Mouse (Mus musculus) forebrain, embryonic 11.5 days (tissue): ENCODE measurements around the gene 9130230L23Rik. TPM values are rescaled to one million over a fixed set of nuclear protein-coding genes. Genes with fewer than 3 reads are reported as not detected.

ENCODE experiments used
- ATAC-seq: fragments of 200-750 bp; cut with Nextera tagmentation; replicated peaks from 2 replicates; pipeline ENCODE4 v1.8.0; 2017; ENCODE audit warnings: moderate TSS enrichment; ENCODE audit not compliant: low FRiP score
- DNase-seq: peaks from one replicate; pipeline ENCODE4 v3.0.0-alpha.2; 2017; ENCODE audit warnings: low spot score
- H3K27ac ChIP-seq: fragments of 300-500 bp; sonication (generic); 2 replicates; pipeline ENCODE4 v1.5.1; 2014; ENCODE audit warnings: low read depth, low read length
- H3K27me3 ChIP-seq: fragments of 300-500 bp; sonication (generic); 2 replicates; pipeline ENCODE4 v1.6.1; 2014; ENCODE audit warnings: mild to moderate bottlenecking, low read length, mixed read lengths; ENCODE audit not compliant: control insufficient read depth, insufficient read depth
- H3K36me3 ChIP-seq: fragments of 300-500 bp; sonication (generic); 2 replicates; pipeline ENCODE4 v1.6.1; 2014; ENCODE audit warnings: mild to moderate bottlenecking, low read length, moderate library complexity, mixed read lengths; ENCODE audit not compliant: control insufficient read depth, insufficient read depth
- H3K4me1 ChIP-seq: fragments of 300-500 bp; sonication (generic); replicated peaks from 2 replicates; pipeline ENCODE4 v1.6.1; 2014; ENCODE audit warnings: low read length, mixed read lengths; ENCODE audit not compliant: control insufficient read depth, insufficient read depth
- H3K4me2 ChIP-seq: fragments of 300-500 bp; sonication (generic); 2 replicates; pipeline ENCODE4 v1.6.1; 2014; ENCODE audit warnings: low read depth, mild to moderate bottlenecking, low read length, moderate library complexity, mixed read lengths; ENCODE audit not compliant: severe bottlenecking
- H3K4me3 ChIP-seq: fragments of 300-500 bp; sonication (generic); 2 replicates; pipeline ENCODE4 v1.5.1; 2014; ENCODE audit warnings: low read depth, low read length
- H3K9ac ChIP-seq: fragments of 300-500 bp; sonication (generic); 2 replicates; pipeline ENCODE4 v1.6.1; 2014; ENCODE audit warnings: low read length
- H3K9me3 ChIP-seq: fragments of 300-500 bp; sonication (generic); 2 replicates; pipeline ENCODE4 v1.6.1; 2016; ENCODE audit warnings: low read length, mixed read lengths; ENCODE audit not compliant: control insufficient read depth
- WGBS: fragments of 180-500 bp; shearing (Covaris S2); extraction: QIAGEN DNeasy Blood & Tissue Kit; methylation state at CpG from one replicate; pipeline ENCODE4 v1.1.7; 2014; 5-methylcytosine and 5-hydroxymethylcytosine counted together
- polyA plus RNA-seq: library from polyadenylated mRNA; unstranded; fragments of >200 nt; fragmentation: Nextera tagmentation; extraction: Ambion mirVana; gene quantifications from 2 replicates; pipeline ENCODE4 v1.2.1, GENCODE M21; 2014

Gene 9130230L23Rik
- polyA plus RNA-seq, 1 experiment from 2014 or later = 0.32 TPM

GRCm38 (mm10) chr5:65967091-65967490 is 37.0 kb downstream of the 9130230L23Rik start:
- no peak for DNase-seq
- Histone ChIP-seq H3K4me2 (no peak overlapping the region), H3K36me3 (no peaks in the 10 kb centered on the region), H3K27ac (no peak overlapping the region), H3K9me3 (no peaks in the 10 kb centered on the region), H3K27me3 (no peaks in the 10 kb centered on the region), H3K4me1 (no peaks in the 10 kb centered on the region), H3K4me3 (no peak overlapping the region), H3K9ac (no peak overlapping the region)
- 78% methylated on average over 12 of the region's 12 CpGs for WGBS
- no peak for ATAC-seq

DNA sequence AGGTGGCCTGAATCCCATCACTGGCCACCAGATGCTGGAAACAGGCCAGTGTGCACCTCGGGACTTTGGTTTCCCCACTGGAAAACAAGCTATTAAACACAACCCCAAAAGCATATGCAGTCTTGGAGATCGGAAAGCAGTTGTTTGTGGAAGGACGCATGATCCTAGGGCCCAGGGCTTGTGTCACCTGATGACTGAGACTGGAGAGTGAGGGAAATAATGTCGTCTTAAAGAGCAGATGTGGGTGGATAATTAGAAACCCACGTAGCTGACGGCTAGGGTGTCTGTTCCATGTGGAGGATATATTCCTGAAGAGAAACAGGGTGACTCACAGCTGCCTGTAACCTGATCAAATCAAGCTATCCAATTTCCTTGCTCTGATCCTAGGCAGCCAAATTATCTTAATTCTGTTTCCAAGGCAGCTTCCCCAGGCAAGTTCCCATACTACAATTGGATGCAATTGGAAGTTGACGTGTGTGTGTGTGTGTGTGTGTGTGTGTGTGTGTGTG is 38.3 kb downstream of the 9130230L23Rik start:
- Histone ChIP-seq H3K27ac (no peak overlapping the region), H3K4me1 (no peaks in the 10 kb centered on the region), H3K4me3 (no peak overlapping the region), H3K36me3 (no peaks in the 10 kb centered on the region), H3K27me3 (no peaks in the 10 kb centered on the region), H3K9me3 (no peaks in the 10 kb centered on the region), H3K9ac (no peak overlapping the region), H3K4me2 (no peak overlapping the region)
- ATAC-seq (no peak), DNase-seq (peak; percentile 17)
- WGBS = 76% methylated on average over 7 of the region's 7 CpGs

DNA sequence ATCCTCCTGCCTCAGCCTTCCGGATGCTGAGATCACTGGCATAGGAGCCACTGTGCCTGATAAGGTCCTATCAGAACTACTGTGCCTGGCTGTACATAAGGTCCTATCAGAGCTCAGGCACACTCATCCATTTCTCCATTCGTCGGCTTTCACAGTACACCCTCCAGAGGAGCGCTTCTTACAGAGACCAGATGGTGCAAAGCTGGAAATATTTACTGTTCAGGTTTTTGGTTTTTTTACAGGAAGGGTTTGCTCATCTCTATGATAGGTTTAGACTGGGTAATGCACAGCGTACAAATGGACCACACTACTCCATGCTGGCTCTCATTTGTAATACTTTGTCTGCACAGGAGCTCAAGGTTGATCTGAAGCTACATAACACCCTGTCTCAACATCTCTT is 40.8 kb downstream of the 9130230L23Rik start:
- WGBS = 91% methylated on average over 5 of the region's 5 CpGs
- Histone ChIP-seq H3K36me3 (no peaks in the 10 kb centered on the region), H3K9ac (no peak overlapping the region), H3K4me1 (no peaks in the 10 kb centered on the region), H3K4me2 (no peak overlapping the region), H3K27me3 (no peaks in the 10 kb centered on the region), H3K4me3 (no peak overlapping the region), H3K9me3 (no peaks in the 10 kb centered on the region), H3K27ac (no peak overlapping the region)
- ATAC-seq (no peak), DNase-seq (peak; percentile 19)

DNA sequence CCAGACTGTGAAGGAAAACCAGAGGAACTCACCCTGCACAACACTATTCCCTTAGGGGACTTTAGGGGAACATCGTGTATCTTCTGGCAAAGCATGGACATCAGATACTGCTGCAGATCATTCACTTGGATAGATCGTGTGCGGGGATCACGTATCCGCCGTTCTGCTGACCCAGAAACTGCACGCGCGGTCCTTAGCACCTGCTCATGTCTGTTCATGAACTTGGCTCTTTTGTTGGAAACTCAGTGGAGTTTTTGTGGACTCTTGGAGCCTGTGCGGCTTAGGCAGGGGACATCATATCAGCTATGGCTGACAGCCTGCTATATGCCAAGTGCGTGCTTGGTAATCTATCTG is 43.5 kb downstream of the 9130230L23Rik start:
- H3K36me3 ChIP-seq = no peaks in the 10 kb centered on the region
- no peak overlapping the region for H3K4me2 ChIP-seq
- H3K27ac ChIP-seq = no peak overlapping the region
- DNase-seq (peak; percentile 19), ATAC-seq (no peak)
- H3K9ac ChIP-seq = no peak overlapping the region
- 92% methylated on average over 11 of the region's 11 CpGs for WGBS
- no peak overlapping the region for H3K4me3 ChIP-seq
- no peaks in the 10 kb centered on the region for H3K4me1 ChIP-seq
- no peaks in the 10 kb centered on the region for H3K9me3 ChIP-seq
- no peaks in the 10 kb centered on the region for H3K27me3 ChIP-seq

DNA sequence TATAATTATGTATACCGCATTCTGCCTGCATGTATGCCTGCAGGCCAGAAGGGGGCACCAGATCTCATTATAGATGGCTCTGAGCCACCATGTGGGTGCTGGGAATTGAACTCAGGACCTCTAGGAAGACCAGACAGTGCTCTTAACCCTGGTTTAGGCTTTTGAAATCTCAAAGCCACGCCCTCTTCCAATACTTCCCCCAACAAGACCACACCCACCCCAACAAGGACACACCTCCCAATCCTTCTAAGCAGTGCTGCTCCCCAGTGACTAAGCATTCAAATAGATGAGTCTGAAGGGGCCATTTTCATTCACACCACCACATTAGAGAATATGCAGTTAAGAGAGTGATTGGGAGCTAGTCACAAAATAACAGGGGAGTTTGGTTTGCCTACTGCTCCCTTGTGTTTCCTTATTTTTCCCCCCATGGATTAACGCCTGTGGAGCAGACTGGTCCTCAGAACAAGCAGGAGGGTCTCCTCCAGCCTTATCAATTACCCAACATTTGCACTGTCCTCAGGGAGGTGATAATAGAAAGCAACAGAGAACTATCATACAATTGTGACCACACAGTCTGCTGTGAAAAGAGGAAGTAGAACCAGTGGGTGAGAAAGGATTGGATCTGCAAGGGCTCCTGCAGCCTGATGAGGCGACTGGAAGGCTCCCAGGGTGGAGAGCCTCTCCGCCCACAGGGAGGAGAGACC is 44.0 kb downstream of the 9130230L23Rik start:
- H3K4me2 ChIP-seq = no peak overlapping the region
- DNase-seq (peak; percentile 23), ATAC-seq (no peak)

GRCm38 (mm10) chr5:65958597-65958996 is 45.5 kb downstream of the 9130230L23Rik start:
- no peaks in the 10 kb centered on the region for H3K36me3 ChIP-seq
- H3K27me3 ChIP-seq = no peaks in the 10 kb centered on the region
- no peaks in the 10 kb centered on the region for H3K9me3 ChIP-seq
- H3K4me1 ChIP-seq = peaks cover 7% of the 10 kb centered on the region; the same call in 1 of the 2 replicates
- H3K9ac ChIP-seq = no peak overlapping the region
- no peak overlapping the region for H3K4me2 ChIP-seq
- no peak overlapping the region for H3K27ac ChIP-seq
- ATAC-seq = peak; percentile 29; the same call in 1 of the 2 replicates
- H3K4me3 ChIP-seq = no peak overlapping the region
- peak; percentile 61 for DNase-seq
- WGBS = 9% methylated on average over 4 of the region's 4 CpGs

More for the DNA sequence above, 44.0 kb downstream of the 9130230L23Rik start:
- Histone ChIP-seq H3K27me3 (no peaks in the 10 kb centered on the region), H3K9me3 (no peaks in the 10 kb centered on the region), H3K27ac (no peak overlapping the region), H3K4me1 (peaks cover 4% of the 10 kb centered on the region; the same call in 1 of the 2 replicates), H3K9ac (no peak overlapping the region), H3K4me3 (no peak overlapping the region), H3K36me3 (no peaks in the 10 kb centered on the region)
- WGBS = 79% methylated on average over 5 of the region's 5 CpGs

DNA sequence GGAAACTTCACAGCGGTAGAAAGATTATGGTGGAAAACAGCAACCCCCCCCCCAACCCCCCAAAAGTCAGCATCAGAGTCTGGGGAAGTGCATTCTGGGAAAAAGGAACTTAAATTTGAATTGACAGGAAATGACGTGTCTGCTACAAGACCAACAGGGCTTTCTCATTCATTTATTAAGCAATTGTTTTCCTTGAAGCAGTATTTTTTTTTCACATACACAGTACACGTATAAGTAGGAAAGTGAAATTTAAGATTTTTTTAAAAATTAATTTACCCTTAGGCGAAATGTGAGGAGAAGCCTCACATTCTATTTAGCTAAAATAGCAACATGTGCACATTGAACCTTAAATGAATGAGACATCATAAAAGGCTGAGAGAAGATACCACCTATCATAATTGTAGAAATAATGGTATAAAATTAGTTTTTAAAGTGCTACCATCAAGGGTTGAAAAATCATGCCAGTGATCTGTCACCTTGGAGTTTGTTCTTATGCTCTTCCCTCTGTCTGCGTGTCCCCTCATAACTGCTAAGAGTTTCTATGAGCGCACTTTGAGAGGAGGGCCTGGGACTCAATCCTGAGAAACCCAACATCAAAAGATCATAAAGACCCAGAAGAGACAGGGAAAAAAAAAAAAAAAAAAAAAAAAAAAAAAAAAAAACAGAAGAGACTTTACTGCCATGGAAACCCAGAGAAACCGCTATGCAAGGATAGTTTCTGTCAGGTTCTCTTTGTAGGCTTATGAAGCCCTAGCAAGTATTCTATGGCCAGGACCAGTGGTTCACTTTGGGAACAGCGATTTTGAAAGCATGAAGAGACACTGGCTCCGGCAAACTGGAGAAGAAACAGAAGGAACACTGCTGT is 47.7 kb downstream of the 9130230L23Rik start:
- H3K4me1 ChIP-seq = peaks cover 7% of the 10 kb centered on the region; the same call in 1 of the 2 replicates
- no peaks in the 10 kb centered on the region for H3K9me3 ChIP-seq
- H3K9ac ChIP-seq = no peak overlapping the region
- no peaks in the 10 kb centered on the region for H3K36me3 ChIP-seq
- H3K4me3 ChIP-seq = peak overlapping the region; percentile 21
- peak; percentile 3 for DNase-seq
- 75% methylated on average over 9 of the region's 9 CpGs for whole genome bisulfite sequencing
- H3K27me3 ChIP-seq = no peaks in the 10 kb centered on the region
- ATAC-seq = no peak
- H3K4me2 ChIP-seq = peak overlapping the region; percentile 41; the same call in 1 of the 2 replicates
- no peak overlapping the region for H3K27ac ChIP-seq

- 45% methylated on average over 23 of the region's 23 CpGs for WGBS
Observed at GRCm38 (mm10) chr5:65955343-65956143, 48.5 kb downstream of the 9130230L23Rik start.

More at GRCm38 (mm10) chr5:65955343-65956143, 48.5 kb downstream of the 9130230L23Rik start:
- Histone ChIP-seq H3K36me3 (no peaks in the 10 kb centered on the region), H3K4me3 (peak overlapping the region; percentile 21), H3K4me1 (peaks cover 8% of the 10 kb centered on the region; the same call in 1 of the 2 replicates), H3K27ac (no peak overlapping the region), H3K9me3 (no peaks in the 10 kb centered on the region), H3K4me2 (peak overlapping the region; percentile 41; the same call in 1 of the 2 replicates), H3K9ac (no peak overlapping the region), H3K27me3 (no peaks in the 10 kb centered on the region)
- peak; percentile 86 for DNase-seq
- ATAC-seq = peak; percentile 55
